Mouse (Mus musculus) CH12.LX (cell line): ENCODE results near the gene Mrgpra2a.
"Not testable (repeated sequence)": the region's sequence is repeated elsewhere in the genome, so short reads cannot be mapped to it uniquely, and the experiment has no call there.

Experiments
- BHLHE40 ChIP-seq: IDR thresholded peaks from 2 replicates; pipeline ENCODE4 v1.6.1; 2011; ENCODE audit warnings: mild to moderate bottlenecking, low read depth, low read length, improper control_type of control experiment
- CTCF ChIP-seq, 2 experiments: IDR thresholded peaks in 1 of 2; conservative IDR thresholded peaks in 1 of 2; 2 replicates each; pipeline ENCODE4 v1.5.1; 2011 to 2012; ENCODE audit warnings: low read depth in 2 of 2, low read length in 2 of 2, improper control_type of control experiment in 1 of 2, inconsistent platforms in 1 of 2, mild to moderate bottlenecking in 1 of 2, moderate library complexity in 1 of 2
- JUND ChIP-seq: conservative IDR thresholded peaks from 2 replicates; pipeline ENCODE4 v1.6.1; 2011; ENCODE audit warnings: low read depth, low read length, improper control_type of control experiment
- POLR2A ChIP-seq: IDR thresholded peaks from 2 replicates; pipeline ENCODE4 v1.6.1; 2011; ENCODE audit warnings: low read depth, mild to moderate bottlenecking, improper control_type of control experiment, low read length
- RAD21 ChIP-seq: IDR thresholded peaks from 2 replicates; pipeline ENCODE4 v1.6.1; 2011; ENCODE audit warnings: low read depth, mild to moderate bottlenecking, low read length, improper control_type of control experiment, moderate library complexity
- USF2 ChIP-seq: conservative IDR thresholded peaks from 2 replicates; pipeline ENCODE4 v1.6.1; 2011; ENCODE audit warnings: low read depth, low read length, improper control_type of control experiment
- ZC3H11A ChIP-seq: IDR thresholded peaks from 2 replicates; pipeline ENCODE4 v1.6.1; 2012; ENCODE audit warnings: low read depth, mild to moderate bottlenecking, inconsistent platforms, low read length, improper control_type of control experiment
- ZKSCAN1 ChIP-seq: IDR thresholded peaks from 2 replicates; pipeline ENCODE4 v1.6.1; 2012; ENCODE audit warnings: low read depth, inconsistent platforms, low read length, improper control_type of control experiment, borderline replicate concordance

GRCm38 (mm10) chr7:47491266-47491665 is 39.3 kb upstream of the Mrgpra2a start:
- not testable (repeated sequence) for TF ChIP-seq CTCF (conservative IDR thresholded peaks at IDR 0.05 in 1 of 2, IDR thresholded peaks at IDR 0.05 in 1 of 2; ENCODE audit: low read depth in 2 of 2, low read length in 2 of 2); POLR2A; ZC3H11A; JUND; ZKSCAN1; USF2; BHLHE40; RAD21
